Mouse (Mus musculus): ENCODE measurements around the gene Hist1h2bc. TPM values are rescaled to one million over a fixed set of nuclear protein-coding genes. Genes with fewer than 3 reads are reported as not detected.

Gene Hist1h2bc
- polyA plus RNA-seq, 1 experiment from 2014 or later, result 168 TPM

DNA sequence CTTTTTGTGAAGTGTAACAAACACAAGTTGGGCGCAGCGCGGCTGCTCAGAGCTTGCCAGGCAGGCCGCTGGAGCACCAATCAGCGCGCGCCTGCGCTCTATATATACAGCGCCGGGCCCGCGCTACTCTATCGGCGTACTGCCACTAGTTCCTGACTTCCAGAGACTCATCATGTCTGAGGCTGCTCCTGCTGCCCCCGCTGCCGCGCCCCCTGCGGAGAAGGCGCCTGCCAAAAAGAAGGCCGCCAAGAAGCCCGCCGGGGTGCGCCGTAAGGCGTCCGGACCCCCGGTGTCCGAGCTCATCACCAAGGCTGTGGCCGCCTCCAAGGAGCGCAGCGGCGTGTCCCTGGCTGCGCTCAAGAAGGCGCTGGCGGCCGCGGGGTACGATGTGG lies 54.7 kb downstream of the Hist1h2bc start, which contains the start of gene Hist1h1c:
Hist1h1c (plus strand) TSS at position 132 of the 392 bp plus-strand sequence.
- WGBS (ENCODE audit: insufficient replicate concordance), result 0% methylated on average over 31 of the region's 38 CpGs

DNA sequence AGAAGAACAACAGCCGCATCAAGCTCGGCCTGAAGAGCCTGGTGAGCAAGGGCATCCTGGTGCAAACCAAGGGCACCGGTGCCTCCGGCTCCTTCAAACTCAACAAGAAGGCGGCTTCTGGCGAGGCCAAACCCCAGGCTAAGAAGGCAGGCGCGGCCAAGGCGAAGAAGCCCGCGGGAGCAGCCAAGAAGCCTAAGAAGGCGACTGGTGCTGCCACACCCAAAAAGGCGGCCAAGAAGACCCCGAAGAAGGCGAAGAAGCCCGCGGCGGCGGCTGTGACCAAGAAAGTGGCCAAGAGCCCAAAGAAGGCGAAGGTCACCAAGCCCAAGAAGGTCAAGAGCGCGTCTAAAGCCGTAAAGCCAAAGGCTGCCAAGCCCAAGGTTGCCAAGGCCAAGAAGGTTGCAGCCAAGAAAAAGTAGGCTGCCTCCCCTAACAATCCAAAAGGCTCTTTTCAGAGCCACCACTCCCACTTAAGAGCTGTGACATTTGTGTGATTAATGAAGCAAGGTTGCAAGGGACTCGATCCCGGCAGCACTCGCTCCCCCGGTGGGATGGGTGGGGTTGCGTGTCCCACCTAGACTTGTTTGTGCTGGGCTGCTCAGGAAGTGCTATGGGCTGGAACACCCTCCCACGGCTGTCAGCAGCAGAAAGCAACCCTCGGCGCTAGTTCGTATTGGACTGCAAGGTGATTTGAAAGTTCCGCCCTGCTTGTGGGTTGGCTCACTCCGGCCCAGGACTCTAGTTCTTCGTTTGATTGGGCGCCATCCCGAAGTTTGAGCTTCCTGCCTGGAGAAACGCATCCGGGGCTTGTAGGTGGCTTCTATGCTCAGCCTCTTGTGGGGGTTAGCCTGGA lies 55.3 kb downstream of the Hist1h2bc start:
- Histone ChIP-seq H3K4me3 (ENCODE audit: low read depth, low read length) (peak overlapping the region; percentile 72), H3K27ac (ENCODE audit: low read depth) (peak overlapping the region; percentile 100), H3K4me2 (ENCODE audit: low read depth, low read length) (peak overlapping the region; percentile 86), H3K9ac (replicated peaks) (peak overlapping the region; percentile 99), H3K27me3 (ENCODE audit: insufficient read depth, low read length) (no peaks in the 10 kb centered on the region), H3K9me3 (ENCODE audit: low read length) (no peaks in the 10 kb centered on the region), H3K4me1 (ENCODE audit: insufficient read depth) (peaks cover 5% of the 10 kb centered on the region; the same call in 1 of the 2 replicates), H3K36me3 (replicated peaks; ENCODE audit: insufficient read depth, low read length) (no peaks in the 10 kb centered on the region)
- WGBS (ENCODE audit: insufficient replicate concordance), result 0% methylated on average over 39 of the region's 39 CpGs
- peak; percentile 59 for ATAC-seq
- no peak for TF ChIP-seq CTCF (IDR thresholded peaks at IDR 0.05; ENCODE audit: low read depth)
- TF ChIP-seq EP300 (IDR thresholded peaks at IDR 0.05; ENCODE audit: low read depth), result peak; percentile 48
- peak; percentile 92 for DNase-seq

More for the DNA sequence above, 54.7 kb downstream of the Hist1h2bc start, which contains the start of gene Hist1h1c:
- DNase-seq (peak; percentile 96), ATAC-seq (peak; percentile 81)
- H3K9ac ChIP-seq (replicated peaks), result peak within 1 kb of the TSS; percentile 99
- H3K9me3 ChIP-seq (ENCODE audit: low read length), result no peaks in the 10 kb centered on the region
- no peaks in the 10 kb centered on the region for H3K27me3 ChIP-seq (ENCODE audit: insufficient read depth, low read length)
- H3K36me3 ChIP-seq (replicated peaks; ENCODE audit: insufficient read depth, low read length), result no peaks in the 10 kb centered on the region
- peak within 1 kb of the TSS; percentile 72 for H3K4me3 ChIP-seq (ENCODE audit: low read depth, low read length)
- H3K4me1 ChIP-seq (ENCODE audit: insufficient read depth), result peaks cover 5% of the 10 kb centered on the region; the same call in 1 of the 2 replicates
- H3K27ac ChIP-seq (ENCODE audit: low read depth), result peak within 1 kb of the TSS; percentile 100
- peak; percentile 39; the same call in 1 of the 2 replicates for TF ChIP-seq CTCF (IDR thresholded peaks at IDR 0.05; ENCODE audit: low read depth)
- no peak for TF ChIP-seq EP300 (IDR thresholded peaks at IDR 0.05; ENCODE audit: low read depth)
- H3K4me2 ChIP-seq (ENCODE audit: low read depth, low read length), result peak within 1 kb of the TSS; percentile 86

DNA sequence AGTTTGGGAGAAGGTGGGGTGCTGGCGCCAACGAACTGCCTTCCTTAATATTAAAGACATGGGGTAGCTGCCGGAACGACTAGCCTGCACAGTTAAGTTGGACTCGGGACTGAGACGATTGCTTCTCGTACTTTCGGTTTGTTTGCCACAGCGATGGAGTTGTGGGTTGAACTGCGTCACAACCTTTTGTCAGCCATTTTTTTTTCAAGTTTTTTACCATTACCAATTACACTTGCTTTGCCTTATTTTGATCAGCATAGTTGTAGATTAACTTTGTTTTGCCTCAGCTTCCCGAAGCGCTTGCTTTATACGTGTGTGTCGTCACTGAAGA lies 55.9 kb downstream of the Hist1h2bc start:
- TF ChIP-seq CTCF (IDR thresholded peaks at IDR 0.05; ENCODE audit: low read depth) (no peak), EP300 (IDR thresholded peaks at IDR 0.05; ENCODE audit: low read depth) (peak; percentile 12)
- H3K4me3 ChIP-seq (ENCODE audit: low read depth, low read length), result peak overlapping the region; percentile 72
- peak overlapping the region; percentile 100 for H3K27ac ChIP-seq (ENCODE audit: low read depth)
- under 1% methylated on average over 14 of the region's 14 CpGs for WGBS (ENCODE audit: insufficient replicate concordance)
- peak overlapping the region; percentile 99 for H3K9ac ChIP-seq (replicated peaks)
- DNase-seq (no peak), ATAC-seq (no peak)
- H3K27me3 ChIP-seq (ENCODE audit: insufficient read depth, low read length), result no peaks in the 10 kb centered on the region
- no peaks in the 10 kb centered on the region for H3K36me3 ChIP-seq (replicated peaks; ENCODE audit: insufficient read depth, low read length)
- peak overlapping the region; percentile 86 for H3K4me2 ChIP-seq (ENCODE audit: low read depth, low read length)
- peaks cover 5% of the 10 kb centered on the region; the same call in 1 of the 2 replicates for H3K4me1 ChIP-seq (ENCODE audit: insufficient read depth)
- H3K9me3 ChIP-seq (ENCODE audit: low read length), result no peaks in the 10 kb centered on the region

DNA sequence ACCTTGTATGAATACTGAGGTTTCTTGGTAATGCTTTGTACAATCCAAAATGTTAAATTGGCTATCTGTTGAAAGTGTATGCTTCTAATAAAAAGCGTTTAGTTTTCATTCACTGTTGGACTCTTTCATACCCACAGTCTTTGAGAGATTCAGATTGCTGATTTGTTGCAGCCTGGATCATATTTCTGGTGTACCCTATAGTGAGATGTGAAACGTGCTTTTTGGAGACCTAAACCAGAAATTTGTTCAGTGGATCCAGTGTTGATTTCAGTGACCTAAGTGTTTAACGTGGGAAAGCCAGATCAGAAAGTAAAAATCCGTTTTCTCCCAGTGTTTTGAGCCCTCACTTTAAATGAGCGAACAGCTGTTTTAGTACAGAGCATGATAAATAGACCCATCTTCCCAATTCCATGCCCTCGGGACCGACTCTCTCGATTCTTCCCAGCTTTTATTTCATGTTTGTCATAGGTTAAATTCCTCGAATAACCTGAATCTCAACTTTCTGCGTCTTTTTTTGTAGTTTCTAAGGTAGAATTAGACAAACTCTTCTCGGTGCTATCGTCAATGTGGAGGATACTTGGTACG lies 56.3 kb downstream of the Hist1h2bc start:
- TF ChIP-seq EP300 (IDR thresholded peaks at IDR 0.05; ENCODE audit: low read depth) (no peak), CTCF (IDR thresholded peaks at IDR 0.05; ENCODE audit: low read depth) (no peak)
- DNase-seq (no peak), ATAC-seq (peak; percentile 2)
- Histone ChIP-seq H3K9me3 (ENCODE audit: low read length) (no peaks in the 10 kb centered on the region), H3K4me3 (ENCODE audit: low read depth, low read length) (peak overlapping the region; percentile 72), H3K4me2 (ENCODE audit: low read depth, low read length) (peak overlapping the region; percentile 86), H3K4me1 (ENCODE audit: insufficient read depth) (peaks cover 5% of the 10 kb centered on the region; the same call in 1 of the 2 replicates), H3K27me3 (ENCODE audit: insufficient read depth, low read length) (no peaks in the 10 kb centered on the region), H3K9ac (replicated peaks) (peak overlapping the region; percentile 99), H3K27ac (ENCODE audit: low read depth) (peak overlapping the region; percentile 100), H3K36me3 (replicated peaks; ENCODE audit: insufficient read depth, low read length) (no peaks in the 10 kb centered on the region)
- WGBS (ENCODE audit: insufficient replicate concordance), result 26% methylated on average over 13 of the region's 13 CpGs

DNA sequence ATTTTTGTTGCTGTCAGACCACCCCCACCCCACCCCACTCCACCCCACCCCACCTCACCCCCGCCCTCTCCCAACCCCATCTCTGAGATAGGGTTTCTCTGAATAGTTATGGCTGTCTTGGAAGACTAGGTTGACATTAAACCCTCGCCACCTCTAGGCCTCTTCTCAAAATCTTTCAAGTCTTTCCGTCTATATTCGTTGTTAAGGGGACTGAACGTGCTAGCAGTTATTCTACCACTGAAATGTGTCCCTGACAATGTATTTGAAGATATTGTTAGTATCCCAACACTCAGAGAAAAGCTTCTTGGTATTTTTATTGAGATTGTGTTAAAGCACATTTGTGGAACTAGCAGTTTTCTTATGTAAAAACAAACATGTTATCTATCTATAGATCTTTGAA lies 56.9 kb downstream of the Hist1h2bc start:
- ATAC-seq (no peak), DNase-seq (no peak)
- Histone ChIP-seq H3K4me1 (ENCODE audit: insufficient read depth) (peaks cover 5% of the 10 kb centered on the region; the same call in 1 of the 2 replicates), H3K4me3 (ENCODE audit: low read depth, low read length) (peak overlapping the region; percentile 72), H3K9me3 (ENCODE audit: low read length) (no peaks in the 10 kb centered on the region), H3K27ac (ENCODE audit: low read depth) (peak overlapping the region; percentile 100), H3K36me3 (replicated peaks; ENCODE audit: insufficient read depth, low read length) (no peaks in the 10 kb centered on the region), H3K27me3 (ENCODE audit: insufficient read depth, low read length) (no peaks in the 10 kb centered on the region), H3K9ac (replicated peaks) (peak overlapping the region; percentile 99), H3K4me2 (ENCODE audit: low read depth, low read length) (peak overlapping the region; percentile 86)
- TF ChIP-seq CTCF (IDR thresholded peaks at IDR 0.05; ENCODE audit: low read depth) (no peak), EP300 (IDR thresholded peaks at IDR 0.05; ENCODE audit: low read depth) (no peak)
- WGBS (ENCODE audit: insufficient replicate concordance), result 49% methylated on average over 5 of the region's 5 CpGs

DNA sequence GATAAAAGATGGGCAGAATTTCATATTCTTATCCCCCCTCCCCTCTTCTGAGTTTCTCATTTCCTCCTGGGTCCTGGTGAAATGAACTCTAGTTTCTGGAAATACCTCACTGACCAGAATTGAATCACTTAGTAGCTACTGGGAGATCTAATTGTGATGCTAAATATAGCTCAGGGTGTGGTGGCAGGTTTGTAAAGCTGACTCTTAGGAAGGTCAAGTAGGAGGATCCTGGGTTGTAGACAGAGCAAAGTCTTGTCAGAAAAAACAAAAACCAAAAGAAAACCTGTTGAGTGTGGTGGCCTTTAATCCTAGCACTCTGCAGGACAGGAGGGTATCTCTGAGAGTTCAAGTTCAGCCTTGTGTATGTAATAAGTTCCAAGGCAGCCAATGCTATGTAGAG lies 58.0 kb downstream of the Hist1h2bc start:
- Histone ChIP-seq H3K9ac (replicated peaks) (no peak overlapping the region; the same call in 1 of the 2 replicates), H3K27me3 (ENCODE audit: insufficient read depth, low read length) (no peaks in the 10 kb centered on the region), H3K4me2 (ENCODE audit: low read depth, low read length) (peak overlapping the region; percentile 52), H3K4me1 (ENCODE audit: insufficient read depth) (peaks cover 5% of the 10 kb centered on the region; the same call in 1 of the 2 replicates), H3K9me3 (ENCODE audit: low read length) (no peaks in the 10 kb centered on the region), H3K4me3 (ENCODE audit: low read depth, low read length) (peak overlapping the region; percentile 1; the same call in 1 of the 2 replicates), H3K36me3 (replicated peaks; ENCODE audit: insufficient read depth, low read length) (no peaks in the 10 kb centered on the region), H3K27ac (ENCODE audit: low read depth) (peak overlapping the region; percentile 36)
- DNase-seq (no peak), ATAC-seq (no peak)
- TF ChIP-seq CTCF (IDR thresholded peaks at IDR 0.05; ENCODE audit: low read depth) (no peak), EP300 (IDR thresholded peaks at IDR 0.05; ENCODE audit: low read depth) (no peak)

Small RNA genes lying within 50 kb of the gene (microRNA-seq; reads per million reads assigned to microRNA genes)
- not detected for gene Gm44350

Other genes with a start within 250 kb of the Hist1h2bc start
- 0.92 and 0.96 TPM in 2 replicates for gene Btn1a1, start 218.3 kb upstream of the Hist1h2bc start, polyA plus RNA-seq (2015; fragmentation: Nextera tagmentation; extraction: Ambion mirVana)
- gene Btn2a2, start 195.3 kb upstream of the Hist1h2bc start, polyA plus RNA-seq (2015; fragmentation: Nextera tagmentation; extraction: Ambion mirVana), result not detected in 2 replicates
- gene Hist1h4h, start 153.1 kb upstream of the Hist1h2bc start, polyA plus RNA-seq (2015; fragmentation: Nextera tagmentation; extraction: Ambion mirVana), result 7.2 and 7.5 TPM in 2 replicates
- 9.7 and 9.8 TPM in 2 replicates for gene Hist1h2af, start 150.3 kb upstream of the Hist1h2bc start, polyA plus RNA-seq (2015; fragmentation: Nextera tagmentation; extraction: Ambion mirVana)
- gene Hist1h3g, start 148.8 kb upstream of the Hist1h2bc start, polyA plus RNA-seq (2015; fragmentation: Nextera tagmentation; extraction: Ambion mirVana), result 3.7 and 6.3 TPM in 2 replicates
- 0.58 and 0.64 TPM in 2 replicates for gene Hist1h2bh, start 140.8 kb upstream of the Hist1h2bc start, polyA plus RNA-seq (2015; fragmentation: Nextera tagmentation; extraction: Ambion mirVana)
- gene Hist1h3f, start 140.1 kb upstream of the Hist1h2bc start, polyA plus RNA-seq (2015; fragmentation: Nextera tagmentation; extraction: Ambion mirVana), result 1.3 and 1.5 TPM in 2 replicates
- gene Hist1h4f, start 132.6 kb upstream of the Hist1h2bc start, polyA plus RNA-seq (2015; fragmentation: Nextera tagmentation; extraction: Ambion mirVana), result 1.1 and 1.2 TPM in 2 replicates
- 0.43 and 0.51 TPM in 2 replicates for gene Hist1h1d, start 130.9 kb upstream of the Hist1h2bc start, polyA plus RNA-seq (2015; fragmentation: Nextera tagmentation; extraction: Ambion mirVana)
- 3.6 and 4.6 TPM in 2 replicates for gene Hist1h3e, start 121.8 kb upstream of the Hist1h2bc start, polyA plus RNA-seq (2015; fragmentation: Nextera tagmentation; extraction: Ambion mirVana)
- 62.4 and 66.0 TPM in 2 replicates for gene Hist1h2ae, start 113.0 kb upstream of the Hist1h2bc start, polyA plus RNA-seq (2015; fragmentation: Nextera tagmentation; extraction: Ambion mirVana)
- gene Hist1h2bg, start 112.8 kb upstream of the Hist1h2bc start, polyA plus RNA-seq (2015; fragmentation: Nextera tagmentation; extraction: Ambion mirVana), result 6.1 and 7.8 TPM in 2 replicates
- gene Hist1h2bf, start 110.0 kb upstream of the Hist1h2bc start, polyA plus RNA-seq (2015; fragmentation: Nextera tagmentation; extraction: Ambion mirVana), result 2.9 and 5.8 TPM in 2 replicates
- gene Hist1h2ad, start 109.8 kb upstream of the Hist1h2bc start, polyA plus RNA-seq (2015; fragmentation: Nextera tagmentation; extraction: Ambion mirVana), result 2.0 and 2.6 TPM in 2 replicates
- gene Hist1h3d, start 108.4 kb upstream of the Hist1h2bc start, polyA plus RNA-seq (2015; fragmentation: Nextera tagmentation; extraction: Ambion mirVana), result 4.7 and 5.8 TPM in 2 replicates
- gene Hist1h4d, start 102.6 kb upstream of the Hist1h2bc start, polyA plus RNA-seq (2015; fragmentation: Nextera tagmentation; extraction: Ambion mirVana), result 89.1 and 94.3 TPM in 2 replicates
- gene Hist1h2be, start 63.1 kb upstream of the Hist1h2bc start, polyA plus RNA-seq (2015; fragmentation: Nextera tagmentation; extraction: Ambion mirVana), result 0.49 and 0.51 TPM in 2 replicates
- 13.3 and 16.0 TPM in 2 replicates for gene Hist1h1e, start 61.6 kb upstream of the Hist1h2bc start, polyA plus RNA-seq (2015; fragmentation: Nextera tagmentation; extraction: Ambion mirVana)
- gene Hist1h2ac, start 251 bp upstream of the Hist1h2bc start, polyA plus RNA-seq (2015; fragmentation: Nextera tagmentation; extraction: Ambion mirVana), result 0.86 and 0.88 TPM in 2 replicates
- not detected in 2 replicates for gene Hist1h1t, start 11.6 kb downstream of the Hist1h2bc start, polyA plus RNA-seq (2015; fragmentation: Nextera tagmentation; extraction: Ambion mirVana)
- 6.2 and 6.5 TPM in 2 replicates for gene Hist1h4c, start 14.3 kb downstream of the Hist1h2bc start, polyA plus RNA-seq (2015; fragmentation: Nextera tagmentation; extraction: Ambion mirVana)
- gene Hfe, start 26.7 kb downstream of the Hist1h2bc start, polyA plus RNA-seq (2015; fragmentation: Nextera tagmentation; extraction: Ambion mirVana), result 24.0 and 25.1 TPM in 2 replicates
- gene Hist1h1c, start 54.6 kb downstream of the Hist1h2bc start, polyA plus RNA-seq (2015; fragmentation: Nextera tagmentation; extraction: Ambion mirVana), result 69.6 and 74.1 TPM in 2 replicates
- gene Hist1h3c, start 61.4 kb downstream of the Hist1h2bc start, polyA plus RNA-seq (2015; fragmentation: Nextera tagmentation; extraction: Ambion mirVana), result 2.8 and 3.5 TPM in 2 replicates
- 1.6 and 2.7 TPM in 2 replicates for gene Hist1h2bb, start 62.5 kb downstream of the Hist1h2bc start, polyA plus RNA-seq (2015; fragmentation: Nextera tagmentation; extraction: Ambion mirVana)
- gene Hist1h2ab, start 66.9 kb downstream of the Hist1h2bc start, polyA plus RNA-seq (2015; fragmentation: Nextera tagmentation; extraction: Ambion mirVana), result 46.5 and 47.4 TPM in 2 replicates
- 10.2 and 16.0 TPM in 2 replicates for gene Hist1h3b, start 68.1 kb downstream of the Hist1h2bc start, polyA plus RNA-seq (2015; fragmentation: Nextera tagmentation; extraction: Ambion mirVana)
- gene Hist1h4b, start 72.8 kb downstream of the Hist1h2bc start, polyA plus RNA-seq (2015; fragmentation: Nextera tagmentation; extraction: Ambion mirVana), result 2.5 and 3.2 TPM in 2 replicates
- gene Hist1h4a, start 77.0 kb downstream of the Hist1h2bc start, polyA plus RNA-seq (2015; fragmentation: Nextera tagmentation; extraction: Ambion mirVana), result 0.40 and 0.49 TPM in 2 replicates
- gene Hist1h3a, start 78.2 kb downstream of the Hist1h2bc start, polyA plus RNA-seq (2015; fragmentation: Nextera tagmentation; extraction: Ambion mirVana), result 6.1 and 7.5 TPM in 2 replicates
- 2.8 and 4.6 TPM in 2 replicates for gene Hist1h1a, start 79.5 kb downstream of the Hist1h2bc start, polyA plus RNA-seq (2015; fragmentation: Nextera tagmentation; extraction: Ambion mirVana)
- not detected in 2 replicates for gene Trim38, start 85.7 kb downstream of the Hist1h2bc start, polyA plus RNA-seq (2015; fragmentation: Nextera tagmentation; extraction: Ambion mirVana)
- gene Slc17a2, start 122.8 kb downstream of the Hist1h2bc start, polyA plus RNA-seq (2015; fragmentation: Nextera tagmentation; extraction: Ambion mirVana), result 37.0 and 39.8 TPM in 2 replicates
- 4.8 and 6.0 TPM in 2 replicates for gene Slc17a3, start 155.2 kb downstream of the Hist1h2bc start, polyA plus RNA-seq (2015; fragmentation: Nextera tagmentation; extraction: Ambion mirVana)
- gene Slc17a1, start 183.6 kb downstream of the Hist1h2bc start, polyA plus RNA-seq (2015; fragmentation: Nextera tagmentation; extraction: Ambion mirVana), result 1.0 and 1.2 TPM in 2 replicates
- gene Slc17a4, start 230.8 kb downstream of the Hist1h2bc start, polyA plus RNA-seq (2015; fragmentation: Nextera tagmentation; extraction: Ambion mirVana), result 1.1 and 2.0 TPM in 2 replicates
- not detected in 2 replicates for gene Hist1h2ba, start 250.0 kb downstream of the Hist1h2bc start, polyA plus RNA-seq (2015; fragmentation: Nextera tagmentation; extraction: Ambion mirVana)

Measured in liver, postnatal 0 days (tissue).